Mouse (Mus musculus) MEL (cell line): ENCODE measurements at regions not wholly inside any gene's neighbourhood (a gene's known extent, or its start where the extent isn't known, plus 50 kb on each side); places are given as distances from the start of the nearest gene placed in this dataset.

Experiments used
- DNase-seq: peaks from one replicate; pipeline ENCODE4 v3.0.0; 2011; ENCODE audit warnings: low read depth, low spot score
- H3K27ac ChIP-seq: 2 replicates; pipeline ENCODE4 v1.5.1; 2012; ENCODE audit warnings: low read depth, mild to moderate bottlenecking, control low read depth, low read length, moderate library complexity; ENCODE audit not compliant: control insufficient read depth
- H3K27me3 ChIP-seq, 2 experiments: fragments of 150-350 bp in 1 of 2; sonication (generic) in 1 of 2; 2 replicates each; pipeline ENCODE4 v1.6.1; 2012; ENCODE audit warnings: low read length in 2 of 2, mild to moderate bottlenecking in 2 of 2, improper control_type of control experiment in 1 of 2, moderate library complexity in 1 of 2; ENCODE audit not compliant: insufficient read depth in 2 of 2, control insufficient read depth in 1 of 2
- H3K36me3 ChIP-seq, 2 experiments: 2 replicates each; pipeline ENCODE4 v1.6.1; 2012 to 2014; ENCODE audit warnings: low read length in 2 of 2, improper control_type of control experiment in 1 of 2, inconsistent platforms in 1 of 2, mild to moderate bottlenecking in 1 of 2; ENCODE audit not compliant: insufficient read depth in 2 of 2, control insufficient read depth in 1 of 2
- H3K4me1 ChIP-seq, 2 experiments: fragments of 150-350 bp in 1 of 2; sonication (generic) in 1 of 2; 2 replicates each; pipeline ENCODE4 v1.6.1; 2012; ENCODE audit warnings: low read length in 2 of 2, improper control_type of control experiment in 1 of 2, mild to moderate bottlenecking in 1 of 2; ENCODE audit not compliant: insufficient read depth in 2 of 2, control insufficient read depth in 1 of 2
- H3K4me3 ChIP-seq, 2 experiments: fragments of 150-350 bp in 1 of 2; sonication (generic) in 1 of 2; 2 replicates each; pipeline ENCODE4 v1.5.1; 2012; ENCODE audit warnings: low read depth in 2 of 2, low read length in 2 of 2, mild to moderate bottlenecking in 2 of 2, moderate library complexity in 2 of 2, control low read depth in 1 of 2, improper control_type of control experiment in 1 of 2; ENCODE audit not compliant: control insufficient read depth in 1 of 2, insufficient read depth in 1 of 2
- H3K79me2 ChIP-seq: 2 replicates; pipeline ENCODE4 v1.6.1; 2012; ENCODE audit warnings: mild to moderate bottlenecking, low read length, moderate library complexity; ENCODE audit not compliant: control insufficient read depth, poor library complexity, insufficient read depth
- H3K9ac ChIP-seq: 2 replicates; pipeline ENCODE4 v1.6.1; 2012; ENCODE audit warnings: low read depth, mild to moderate bottlenecking, control low read depth, low read length, moderate library complexity; ENCODE audit not compliant: control insufficient read depth, poor library complexity, severe bottlenecking
- H3K9me3 ChIP-seq: fragments of 150-350 bp; sonication (generic); replicated peaks from 2 replicates; pipeline ENCODE4 v1.6.1; 2012; ENCODE audit warnings: mild to moderate bottlenecking, low read length, improper control_type of control experiment, moderate library complexity; ENCODE audit not compliant: insufficient read depth
- CHD2 ChIP-seq: IDR thresholded peaks from 2 replicates; pipeline ENCODE4 v1.6.1; 2011; ENCODE audit warnings: low read length, improper control_type of control experiment
- CTCF ChIP-seq, 3 experiments: IDR thresholded peaks in 2 of 3; conservative IDR thresholded peaks in 1 of 3; 2 replicates each; pipeline ENCODE4 v1.5.1; 2011 to 2012; ENCODE audit warnings: low read length in 3 of 3, low read depth in 2 of 3, mild to moderate bottlenecking in 2 of 3, improper control_type of control experiment in 1 of 3, inconsistent platforms in 1 of 3, mixed read lengths in 1 of 3, moderate library complexity in 1 of 3; ENCODE audit not compliant: control insufficient read depth in 1 of 3, insufficient read depth in 1 of 3, poor library complexity in 1 of 3, severe bottlenecking in 1 of 3
- ELF1 ChIP-seq: IDR thresholded peaks from 2 replicates; pipeline ENCODE4 v1.6.1; 2014; ENCODE audit warnings: low read depth, mild to moderate bottlenecking, inconsistent platforms, low read length, improper control_type of control experiment, moderate library complexity
- ETS1 ChIP-seq: IDR thresholded peaks from 2 replicates; pipeline ENCODE4 v1.6.1; 2012; ENCODE audit warnings: low read depth, mild to moderate bottlenecking, inconsistent platforms, low read length, improper control_type of control experiment, moderate library complexity
- GABPA ChIP-seq: IDR thresholded peaks from 2 replicates; pipeline ENCODE4 v1.6.1; 2012; ENCODE audit warnings: low read depth, mild to moderate bottlenecking, inconsistent platforms, low read length, improper control_type of control experiment, moderate library complexity
- GATA1 ChIP-seq: IDR thresholded peaks from 2 replicates; pipeline ENCODE4 v1.6.1; 2011; ENCODE audit warnings: low read depth, low read length, improper control_type of control experiment
- KAT2A ChIP-seq: conservative IDR thresholded peaks from 2 replicates; pipeline ENCODE4 v1.6.1; 2012; ENCODE audit warnings: low read depth, low read length, improper control_type of control experiment, inconsistent platforms
- MAFK ChIP-seq: IDR thresholded peaks from 2 replicates; pipeline ENCODE4 v1.6.1; 2011; ENCODE audit warnings: low read depth, mild to moderate bottlenecking, low read length, improper control_type of control experiment, borderline replicate concordance
- MAZ ChIP-seq: IDR thresholded peaks from 2 replicates; pipeline ENCODE4 v1.6.1; 2012; ENCODE audit warnings: low read depth, mild to moderate bottlenecking, inconsistent platforms, low read length, improper control_type of control experiment
- MXI1 ChIP-seq: IDR thresholded peaks from 2 replicates; pipeline ENCODE4 v1.6.1; 2011; ENCODE audit warnings: mild to moderate bottlenecking, low read depth, low read length, improper control_type of control experiment
- MYB ChIP-seq: IDR thresholded peaks from 2 replicates; pipeline ENCODE4 v1.6.1; 2011; ENCODE audit warnings: mild to moderate bottlenecking, low read depth, low read length, improper control_type of control experiment
- NRF1 ChIP-seq: IDR thresholded peaks from 2 replicates; pipeline ENCODE4 v1.6.1; 2014; ENCODE audit warnings: low read depth, mild to moderate bottlenecking, inconsistent platforms, low read length, improper control_type of control experiment, moderate library complexity; ENCODE audit not compliant: poor library complexity, insufficient read depth, severe bottlenecking
- POLR2A ChIP-seq, 2 experiments: IDR thresholded peaks; 2 replicates each; pipeline ENCODE4 v1.6.1; 2011 to 2012; ENCODE audit warnings: low read length in 2 of 2, mild to moderate bottlenecking in 2 of 2, control low read depth in 1 of 2, improper control_type of control experiment in 1 of 2, low read depth in 1 of 2, moderate library complexity in 1 of 2; ENCODE audit not compliant: control insufficient read depth in 1 of 2, insufficient read depth in 1 of 2, poor library complexity in 1 of 2
- POLR2AphosphoS2 ChIP-seq: IDR thresholded peaks from 2 replicates; pipeline ENCODE4 v1.6.1; 2011; ENCODE audit warnings: low read length, improper control_type of control experiment
- RCOR1 ChIP-seq: IDR thresholded peaks from 2 replicates; pipeline ENCODE4 v1.6.1; 2012; ENCODE audit warnings: low read depth, mild to moderate bottlenecking, inconsistent platforms, low read length, improper control_type of control experiment
- TAL1 ChIP-seq: IDR thresholded peaks from 2 replicates; pipeline ENCODE4 v1.6.1; 2012; ENCODE audit warnings: mild to moderate bottlenecking, inconsistent platforms, low read length, moderate library complexity, mixed read lengths
- UBTF ChIP-seq: IDR thresholded peaks from 2 replicates; pipeline ENCODE4 v1.6.1; 2012; ENCODE audit warnings: low read depth, mild to moderate bottlenecking, inconsistent platforms, low read length, improper control_type of control experiment, moderate library complexity, borderline replicate concordance; ENCODE audit not compliant: insufficient read depth
- USF2 ChIP-seq, 2 experiments: IDR thresholded peaks; 2 replicates each; pipeline ENCODE4 v1.6.1; 2011 to 2012; ENCODE audit warnings: improper control_type of control experiment in 2 of 2, low read length in 2 of 2, borderline replicate concordance in 1 of 2, inconsistent platforms in 1 of 2, low read depth in 1 of 2, mild to moderate bottlenecking in 1 of 2; ENCODE audit not compliant: insufficient read depth in 1 of 2
- ZMIZ1 ChIP-seq: IDR thresholded peaks from 2 replicates; pipeline ENCODE4 v1.6.1; 2012; ENCODE audit warnings: low read depth, mild to moderate bottlenecking, inconsistent platforms, low read length, improper control_type of control experiment, moderate library complexity

DNA sequence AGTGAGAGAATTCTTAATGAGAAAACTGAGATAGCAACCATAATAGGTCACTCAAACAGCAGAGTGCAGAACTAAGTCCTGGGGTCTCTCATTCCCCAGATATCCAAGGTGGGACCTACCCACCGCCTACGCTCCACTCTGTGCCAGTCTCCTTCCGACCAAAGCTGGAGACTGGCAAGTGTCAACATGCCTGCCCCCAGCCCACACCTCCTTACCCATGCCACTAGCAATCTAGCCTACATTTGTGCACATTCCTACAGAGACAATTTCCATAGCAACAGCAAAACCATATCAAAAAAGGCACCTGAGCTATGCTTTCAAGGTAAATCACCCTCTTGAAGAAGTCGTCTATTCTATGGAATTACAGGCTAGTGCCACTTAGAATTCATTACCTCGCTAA lies 97.3 kb upstream of the Ankrd1 start:
- Histone ChIP-seq H3K79me2 (no peaks in the 10 kb centered on the region), H3K27ac (no peak overlapping the region), H3K36me3 (no peaks in the 10 kb centered on the region), H3K9me3 (no peaks in the 10 kb centered on the region), H3K27me3 (no peaks in the 10 kb centered on the region; a peak in 1 of 4 replicates), H3K4me1 (no peaks in the 10 kb centered on the region), H3K9ac (no peak overlapping the region), H3K4me3 (no peak overlapping the region)
- DNase-seq: no peak
- TF ChIP-seq POLR2A (IDR thresholded peaks at IDR 0.05; ENCODE audit: control insufficient read depth in 1 of 2, insufficient read depth in 1 of 2, low read depth in 1 of 2, low read length in 2 of 2, poor library complexity in 1 of 2) (no peak), ETS1 (no peak), UBTF (no peak), CTCF (IDR thresholded peaks at IDR 0.05 in 2 of 3, conservative IDR thresholded peaks at IDR 0.05 in 1 of 3; ENCODE audit: control insufficient read depth in 1 of 3, insufficient read depth in 1 of 3, low read depth in 2 of 3, low read length in 3 of 3, poor library complexity in 1 of 3, severe bottlenecking in 1 of 3) (no peak), MAFK (no peak), KAT2A (no peak), ZMIZ1 (no peak), RCOR1 (no peak), ELF1 (no peak), USF2 (IDR thresholded peaks at IDR 0.05; ENCODE audit: borderline replicate concordance in 1 of 2, insufficient read depth in 1 of 2, low read depth in 1 of 2, low read length in 2 of 2) (no peak), NRF1 (no peak), POLR2AphosphoS2 (no peak), CHD2 (no peak), MAZ (no peak), GATA1 (no peak), MXI1 (no peak), MYB (no peak)

DNA sequence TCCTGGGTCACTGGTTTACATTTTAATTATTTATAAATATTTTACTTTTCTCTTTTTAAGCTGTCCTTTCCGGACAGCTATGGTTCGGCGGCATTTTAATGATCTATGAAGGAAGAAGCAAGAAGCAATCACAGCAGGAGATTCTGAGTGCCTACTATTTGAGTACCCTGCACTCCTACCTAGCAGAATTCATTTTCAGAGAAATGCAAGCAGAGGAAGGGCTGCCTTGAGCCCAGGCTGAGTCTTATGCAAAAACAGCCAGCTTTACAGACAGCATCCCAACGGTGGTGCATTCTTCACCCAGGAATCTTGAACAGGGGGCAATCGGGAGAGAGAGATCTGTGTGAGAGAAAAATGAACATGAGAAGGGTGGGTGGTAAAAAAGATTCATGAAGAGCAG lies 97.7 kb upstream of the Ankrd1 start:
- no peak for DNase-seq
- no peaks in the 10 kb centered on the region; a peak in 1 of 4 replicates for H3K27me3 ChIP-seq
- TF ChIP-seq TAL1: no peak
- no peak for TF ChIP-seq GABPA
- H3K4me1 ChIP-seq: no peaks in the 10 kb centered on the region
- H3K36me3 ChIP-seq: no peaks in the 10 kb centered on the region
- no peak overlapping the region for H3K27ac ChIP-seq
- no peaks in the 10 kb centered on the region for H3K9me3 ChIP-seq
- H3K4me3 ChIP-seq: no peak overlapping the region
- no peaks in the 10 kb centered on the region for H3K79me2 ChIP-seq
- H3K9ac ChIP-seq: no peak overlapping the region
